Mouse (Mus musculus): ENCODE data around the gene Bod1l.

The Bod1l gene

DNA sequence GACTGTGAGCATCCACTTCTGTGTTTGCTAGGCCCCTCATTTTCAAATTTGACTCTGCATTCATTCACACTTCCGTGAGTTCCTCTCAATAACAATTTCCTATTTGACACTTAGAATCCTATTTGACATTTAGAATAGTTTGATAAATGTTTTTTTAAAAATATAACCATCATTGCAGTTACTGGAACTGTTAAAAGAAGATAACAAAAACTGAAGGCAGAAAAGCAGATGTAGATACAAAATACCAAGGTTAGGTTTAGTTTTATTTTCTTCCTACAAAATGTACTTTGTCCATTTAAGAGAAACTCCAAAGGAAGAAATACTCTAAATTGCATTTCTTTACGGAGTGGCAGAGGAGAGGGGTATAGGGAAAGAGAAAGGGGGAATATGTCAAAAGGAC, 42.5 kb downstream of the Bod1l start:
- no peak for DNase-seq (ENCODE audit: low read depth, low spot score)

DNA sequence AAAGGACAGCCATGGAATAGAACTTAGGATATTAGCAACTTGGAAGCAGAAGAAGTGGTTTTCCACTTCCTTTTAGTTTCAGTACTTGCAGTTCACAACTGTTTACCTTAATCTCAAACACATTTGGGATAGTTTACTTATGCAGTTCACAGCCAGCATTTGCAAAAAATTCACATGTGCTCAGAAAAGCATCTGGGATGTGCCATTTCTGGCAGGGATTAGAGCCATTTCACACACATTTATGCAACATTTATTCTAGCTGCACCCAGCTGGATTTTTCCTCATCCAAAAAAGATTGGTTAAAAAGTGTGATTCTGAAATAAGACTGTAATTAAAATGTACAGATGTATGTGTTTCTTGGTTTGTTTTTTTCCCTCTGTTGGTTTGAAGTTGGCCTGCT, 49.7 kb downstream of the Bod1l start:
- DNase-seq (ENCODE audit: low read depth, low spot score): no peak

DNA sequence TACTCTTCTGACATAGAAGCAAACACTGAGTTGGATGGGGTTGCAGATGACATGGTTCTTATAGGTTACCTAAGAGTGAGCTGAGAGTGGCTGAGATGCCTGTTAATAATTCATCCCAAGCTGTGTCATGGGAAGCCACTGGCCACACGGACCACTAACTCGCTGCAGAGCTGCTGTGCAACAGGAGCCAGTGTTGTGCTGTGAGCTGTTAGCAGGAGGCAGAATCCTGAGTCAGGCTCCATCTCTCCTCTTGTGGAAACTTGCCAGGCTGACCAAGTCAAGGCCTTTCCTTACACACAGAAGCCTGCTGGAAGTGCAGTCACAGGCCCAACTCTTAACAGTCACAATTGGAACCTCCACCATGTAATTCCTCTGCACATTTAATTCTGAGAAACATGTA, 53.6 kb downstream of the Bod1l start:
- DNase-seq (ENCODE audit: low read depth, low spot score): no peak

DNA sequence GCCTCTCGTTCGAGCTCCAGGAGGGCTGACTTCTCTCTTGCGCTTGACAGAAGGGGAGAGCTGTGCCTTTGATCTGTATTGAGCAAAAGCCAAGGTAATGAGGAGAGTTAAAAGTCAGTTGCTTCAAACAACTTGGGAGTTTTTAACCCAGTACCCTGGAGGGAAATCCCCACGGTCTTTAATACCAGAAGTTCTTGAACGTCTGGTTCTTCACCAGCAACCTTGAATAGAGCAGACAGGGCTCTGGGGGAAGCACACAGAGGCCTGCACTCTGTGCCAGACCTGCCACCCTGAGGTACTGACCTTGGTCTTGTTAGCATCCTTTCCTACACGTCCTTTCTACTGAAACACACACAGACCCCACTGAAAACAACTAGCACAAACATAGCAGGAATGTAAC, 55.2 kb downstream of the Bod1l start:
- no peak for DNase-seq (ENCODE audit: low read depth, low spot score)

DNA sequence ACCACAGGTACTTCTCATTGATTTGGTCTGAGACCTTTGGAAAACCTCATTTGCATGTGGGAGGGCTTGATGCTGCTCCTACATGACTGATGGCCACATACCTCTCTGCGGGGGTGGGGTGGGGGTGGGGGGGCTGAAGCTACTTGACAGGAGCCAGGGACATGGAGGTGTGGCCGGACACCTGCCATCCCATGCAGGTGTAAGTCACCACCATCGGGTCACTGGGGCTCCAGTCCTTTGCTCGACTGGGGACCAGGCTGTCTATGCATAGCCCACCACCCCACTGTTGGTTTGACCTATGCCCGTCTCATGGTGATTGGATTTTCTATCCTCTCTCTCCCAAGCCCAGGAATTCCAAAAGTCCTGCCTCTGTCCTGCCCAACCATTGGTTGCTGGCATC, 62.2 kb downstream of the Bod1l start:
- no peak for DNase-seq (ENCODE audit: low read depth, low spot score)

DNA sequence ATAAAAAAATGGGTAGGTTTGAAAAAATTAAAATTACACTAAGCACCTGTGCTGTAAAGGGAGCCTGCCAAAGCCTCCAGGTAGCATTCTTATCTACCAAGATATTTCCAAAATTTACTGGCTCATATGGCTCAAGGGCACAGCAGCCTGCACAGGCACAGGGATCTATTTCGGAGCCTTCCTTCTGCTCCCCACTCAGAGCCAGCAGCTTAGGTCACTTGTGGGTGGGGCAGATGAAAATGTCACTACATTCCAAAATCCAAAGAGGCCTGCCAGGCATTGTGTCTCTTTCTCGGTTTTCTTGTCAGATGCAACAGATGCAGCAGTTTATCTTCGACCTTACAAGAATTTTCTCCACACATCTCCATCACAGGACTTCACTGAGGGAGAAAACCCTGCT, 64.1 kb downstream of the Bod1l start:
- no peak for DNase-seq (ENCODE audit: low read depth, low spot score)

DNA sequence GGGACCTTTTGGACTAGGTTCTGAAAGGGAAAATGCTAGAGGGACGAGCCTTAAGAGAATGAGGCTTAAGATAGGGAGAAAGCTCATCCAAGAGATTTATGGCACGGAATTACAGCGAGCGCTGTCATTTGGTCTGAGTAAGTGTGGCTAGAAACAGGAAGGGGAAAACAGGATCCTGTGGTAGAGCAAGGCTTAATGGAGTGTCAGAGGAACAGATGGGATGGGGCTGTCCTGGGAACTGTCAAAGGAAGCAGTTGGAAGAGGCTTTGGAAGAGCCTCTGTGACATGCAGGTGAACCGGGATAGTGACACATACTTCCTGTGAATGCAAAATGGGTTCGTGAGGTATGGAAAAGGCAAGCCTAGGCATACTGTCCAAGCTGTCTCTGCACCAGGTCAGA, 68.4 kb downstream of the Bod1l start:
- DNase-seq (ENCODE audit: low read depth, low spot score): no peak

DNA sequence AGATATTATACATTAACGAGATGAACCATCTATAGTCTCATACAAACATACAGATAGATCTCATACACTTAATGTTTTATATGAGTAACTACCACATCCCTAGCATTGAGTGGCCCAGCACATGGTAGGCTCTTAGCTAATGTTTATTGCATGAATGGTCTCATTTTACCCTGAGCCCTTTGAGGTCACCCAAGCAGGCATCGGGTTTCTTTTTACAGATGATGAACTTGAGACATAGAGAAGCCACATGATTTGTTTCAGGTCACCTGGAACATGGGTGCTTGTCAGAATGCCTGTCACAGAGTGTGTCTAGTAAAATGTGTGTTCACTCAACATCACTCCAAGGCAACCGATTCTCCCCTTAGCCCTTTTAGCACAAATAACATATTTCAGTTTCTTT, 68.8 kb downstream of the Bod1l start:
- no peak for DNase-seq (ENCODE audit: low read depth, low spot score)

DNA sequence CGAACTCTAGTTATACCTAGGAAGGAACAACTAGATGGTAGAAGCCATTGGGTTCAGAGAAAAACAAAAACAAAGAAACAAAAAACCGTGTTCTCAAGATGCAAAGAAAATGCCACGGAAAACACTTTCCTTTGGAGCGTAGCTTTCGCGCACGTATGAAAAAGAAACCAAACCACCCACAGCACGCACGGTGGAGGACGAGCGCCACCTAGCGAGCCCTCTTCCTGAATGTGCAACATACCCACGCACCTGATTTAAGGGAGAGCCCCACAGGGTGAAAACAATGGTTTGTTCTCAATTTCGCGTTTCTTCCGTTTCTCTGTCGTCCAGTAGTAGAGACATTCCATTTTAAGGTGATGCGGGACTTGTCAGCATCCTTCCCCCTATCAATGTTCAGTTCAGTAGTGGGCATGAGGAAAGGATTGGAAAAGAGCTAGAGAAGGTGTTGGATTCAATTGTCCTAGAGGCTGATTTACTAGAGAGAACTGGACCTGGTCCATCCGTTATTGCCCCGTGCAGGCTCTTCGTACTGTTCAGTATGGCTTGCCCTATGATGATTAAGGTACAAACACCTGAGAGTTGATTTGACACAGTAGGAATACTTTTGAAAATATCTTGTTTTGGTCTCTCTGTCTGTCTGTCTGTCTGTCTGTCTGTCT, 75.6 kb downstream of the Bod1l start:
- no peak for DNase-seq (ENCODE audit: low read depth, low spot score)

DNA sequence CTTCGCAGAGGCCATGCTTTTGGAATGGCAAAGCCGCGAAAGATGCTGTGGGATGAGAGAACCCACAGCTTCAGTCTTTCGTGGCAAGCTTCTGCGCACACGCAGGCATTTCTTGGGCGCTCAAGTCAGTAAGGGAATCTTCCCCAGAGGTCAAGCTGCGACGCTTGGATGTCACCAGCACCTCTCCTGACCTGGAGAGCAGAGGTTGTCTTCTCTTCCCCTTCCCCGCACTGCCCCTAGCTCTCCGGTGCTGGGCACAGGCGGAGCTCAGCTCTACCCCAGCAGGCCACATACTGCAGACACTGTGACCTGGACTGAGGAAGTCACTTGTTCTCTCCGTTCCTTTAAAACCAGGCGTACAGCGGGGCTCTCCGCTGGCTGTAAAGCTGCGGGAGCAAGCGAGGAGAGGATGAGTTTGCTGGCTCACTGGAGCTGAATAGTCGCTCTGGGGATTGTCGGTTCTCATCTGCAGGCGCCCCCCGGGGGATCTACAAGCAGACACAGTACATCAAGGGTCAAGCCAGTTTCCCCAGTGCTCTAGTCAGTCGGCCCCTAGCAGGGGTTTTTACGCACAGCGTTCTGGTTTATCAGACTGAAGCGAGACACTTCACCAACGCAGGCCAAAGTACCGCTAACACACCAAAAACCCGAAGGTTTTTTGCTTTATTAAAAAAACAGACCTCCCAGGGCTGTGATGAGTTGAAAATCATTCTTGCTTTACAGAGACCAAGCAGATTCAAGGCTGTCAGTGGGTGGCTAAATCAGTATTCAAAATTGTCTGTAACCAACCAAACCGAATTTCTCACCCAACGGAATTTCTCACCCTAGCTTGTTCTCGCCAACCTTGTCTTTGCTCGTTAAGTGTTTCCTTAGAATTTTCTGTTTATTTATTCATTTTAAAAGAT, 76.6 kb downstream of the Bod1l start:
- DNase-seq (ENCODE audit: low read depth, low spot score): no peak

DNA sequence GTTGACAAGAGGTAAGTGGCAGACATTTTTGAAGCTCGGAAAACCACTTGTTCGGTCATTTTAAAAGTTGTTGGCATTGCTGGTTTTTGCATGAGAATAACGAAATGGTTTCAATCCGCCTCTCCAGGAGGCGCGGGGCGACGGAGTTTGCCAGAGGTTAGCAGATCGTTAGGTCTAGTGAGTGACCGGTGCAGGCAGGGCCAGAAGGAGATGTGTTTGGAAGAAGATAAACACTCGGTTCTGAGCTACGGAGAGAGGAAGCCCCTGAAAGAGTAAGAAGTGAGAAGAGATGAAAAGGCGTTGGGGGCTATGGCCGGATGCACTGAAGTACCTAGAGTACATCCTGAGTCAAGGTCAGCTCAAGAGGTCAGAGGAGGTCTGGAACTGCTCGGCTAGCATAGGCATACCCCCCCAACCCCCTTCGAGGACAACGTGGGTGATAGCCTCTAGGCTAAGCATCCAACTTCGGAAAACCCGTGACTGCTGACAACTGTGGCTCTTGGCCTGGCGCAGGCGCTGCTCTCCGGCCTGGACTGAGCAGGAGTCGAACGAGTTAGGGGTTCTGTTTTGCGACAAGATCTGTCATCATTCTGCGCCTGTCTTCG, 77.6 kb downstream of the Bod1l start:
- DNase-seq (ENCODE audit: low read depth, low spot score): no peak

DNA sequence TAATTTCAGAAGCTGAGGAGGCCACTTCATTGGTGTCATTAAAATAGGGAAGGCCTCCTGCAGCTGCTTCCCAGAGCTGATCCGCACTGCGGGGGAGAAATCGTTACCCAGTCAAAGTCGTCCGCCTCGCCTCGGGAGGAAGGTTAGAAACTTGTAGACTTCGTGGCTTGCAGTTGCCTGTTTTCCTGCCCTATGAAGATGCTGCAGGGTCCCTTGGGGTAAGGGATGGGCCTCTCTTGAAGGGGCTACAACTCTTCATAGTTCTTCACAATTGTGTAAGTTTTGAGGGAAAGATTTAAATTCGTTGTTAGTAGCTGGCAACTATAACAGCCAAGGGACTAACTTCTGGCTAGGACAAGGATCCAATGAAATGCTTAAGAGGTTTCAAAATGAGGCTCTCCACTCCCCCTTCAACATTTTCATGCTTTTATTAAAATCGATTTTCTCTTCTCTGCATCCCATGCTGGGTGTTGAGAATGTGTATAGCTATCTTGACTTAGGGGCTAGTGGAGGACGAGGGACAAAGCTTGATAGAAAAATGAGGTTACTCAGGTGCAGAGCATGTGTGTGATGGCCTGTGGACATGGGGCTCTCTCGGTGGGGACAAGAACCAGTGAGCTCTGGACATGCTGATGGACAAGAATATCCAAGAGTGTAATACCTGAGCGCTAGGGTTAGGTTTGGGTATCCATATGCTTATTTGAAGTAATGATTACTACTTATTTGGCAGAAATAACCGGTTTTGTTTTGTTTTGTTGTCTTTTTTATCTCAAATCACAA, 78.3 kb downstream of the Bod1l start:
- DNase-seq (ENCODE audit: low read depth, low spot score): no peak

DNA sequence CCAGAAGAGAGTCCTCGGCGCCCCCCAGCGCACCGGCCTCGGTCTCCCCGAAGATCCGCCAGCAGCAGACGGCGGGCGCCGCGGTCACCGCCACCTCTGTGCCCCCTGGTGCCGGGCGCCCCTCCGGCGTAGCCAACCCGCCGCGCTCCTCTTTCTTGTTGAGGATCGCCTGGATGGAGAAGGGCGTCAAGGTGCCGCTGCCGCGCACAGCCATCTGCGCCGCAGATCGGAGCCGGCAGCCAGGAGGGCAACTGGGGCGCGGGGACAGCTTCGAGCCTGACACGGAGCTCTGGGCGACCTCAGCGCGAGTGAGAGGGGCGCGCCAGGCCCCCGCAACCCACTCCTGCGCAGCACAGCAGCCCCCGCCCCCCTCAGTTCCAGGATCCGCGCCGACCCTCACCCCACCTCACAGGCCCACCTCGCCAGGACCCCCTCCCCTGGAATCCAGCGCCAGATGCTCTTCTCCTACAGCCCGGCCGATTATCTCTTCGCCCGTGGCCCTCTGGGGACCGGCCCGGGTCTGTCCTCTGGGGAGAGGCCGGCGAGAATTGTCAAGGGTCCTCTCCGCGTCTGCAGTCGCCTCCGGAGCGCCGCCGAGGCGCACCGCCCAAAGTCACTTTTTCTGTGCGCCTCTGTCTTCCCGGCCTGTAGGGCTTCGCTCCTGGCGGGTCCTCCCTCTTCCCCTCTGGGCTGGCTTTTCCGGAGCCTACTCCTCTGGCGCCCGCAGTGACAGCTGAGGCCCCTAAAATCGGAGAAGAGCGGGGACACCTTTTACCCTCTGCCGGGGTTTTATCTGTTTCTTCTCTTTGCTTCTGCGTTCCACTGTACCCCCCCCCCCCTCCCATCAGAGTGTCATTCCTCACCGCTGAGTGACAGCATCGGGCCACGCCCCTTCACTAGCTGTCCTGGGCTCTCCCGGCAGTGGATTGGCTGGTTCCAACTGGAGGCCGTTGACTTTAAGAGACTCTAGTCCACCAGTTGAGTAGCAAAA, 80.1 kb downstream of the Bod1l start, which contains the start of gene Nkx3-2:
TSS of gene Nkx3-2 (minus strand) at position 771 of the 991 bp plus-strand sequence.
- no peak for DNase-seq (ENCODE audit: low read depth, low spot score)

DNA sequence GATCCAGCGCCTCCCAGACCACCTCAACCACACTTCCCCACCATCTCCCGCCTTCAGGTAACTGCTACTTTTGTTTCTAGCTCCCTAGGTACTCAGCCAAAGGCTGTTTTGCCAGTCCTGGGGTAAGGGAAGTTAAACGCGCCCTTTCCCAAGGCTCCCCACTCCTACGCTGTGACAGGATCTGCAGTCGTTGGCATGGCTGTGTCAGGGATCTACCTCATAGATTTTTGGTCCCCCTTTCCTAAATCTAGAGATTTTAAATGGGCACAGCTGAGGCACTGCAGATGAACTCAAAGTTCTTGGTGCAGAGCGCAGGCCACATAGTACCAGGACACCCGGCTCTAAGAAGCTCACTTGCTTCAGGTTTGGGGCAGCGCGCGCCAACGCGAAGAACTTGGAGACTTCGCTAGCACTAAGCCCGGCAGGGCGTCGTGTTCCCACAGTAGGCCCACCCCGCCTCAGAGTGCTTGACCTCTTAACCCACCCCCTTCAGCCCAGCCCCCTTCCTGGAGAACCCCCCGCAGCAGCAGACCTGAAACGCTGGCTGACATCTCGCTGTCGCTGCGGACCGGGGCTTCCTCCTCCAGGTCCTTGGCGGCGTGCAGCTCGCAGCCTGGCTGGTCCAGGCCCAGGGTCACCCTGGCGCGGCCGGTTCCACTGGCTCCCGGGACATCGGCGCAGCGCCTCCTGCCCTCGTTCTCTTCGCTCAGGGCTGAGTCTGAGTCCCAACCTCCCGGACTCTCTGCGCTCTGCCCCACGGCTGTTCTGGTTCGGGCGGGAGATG, 81.0 kb downstream of the Bod1l start:
- no peak for DNase-seq (ENCODE audit: low read depth, low spot score)

DNA sequence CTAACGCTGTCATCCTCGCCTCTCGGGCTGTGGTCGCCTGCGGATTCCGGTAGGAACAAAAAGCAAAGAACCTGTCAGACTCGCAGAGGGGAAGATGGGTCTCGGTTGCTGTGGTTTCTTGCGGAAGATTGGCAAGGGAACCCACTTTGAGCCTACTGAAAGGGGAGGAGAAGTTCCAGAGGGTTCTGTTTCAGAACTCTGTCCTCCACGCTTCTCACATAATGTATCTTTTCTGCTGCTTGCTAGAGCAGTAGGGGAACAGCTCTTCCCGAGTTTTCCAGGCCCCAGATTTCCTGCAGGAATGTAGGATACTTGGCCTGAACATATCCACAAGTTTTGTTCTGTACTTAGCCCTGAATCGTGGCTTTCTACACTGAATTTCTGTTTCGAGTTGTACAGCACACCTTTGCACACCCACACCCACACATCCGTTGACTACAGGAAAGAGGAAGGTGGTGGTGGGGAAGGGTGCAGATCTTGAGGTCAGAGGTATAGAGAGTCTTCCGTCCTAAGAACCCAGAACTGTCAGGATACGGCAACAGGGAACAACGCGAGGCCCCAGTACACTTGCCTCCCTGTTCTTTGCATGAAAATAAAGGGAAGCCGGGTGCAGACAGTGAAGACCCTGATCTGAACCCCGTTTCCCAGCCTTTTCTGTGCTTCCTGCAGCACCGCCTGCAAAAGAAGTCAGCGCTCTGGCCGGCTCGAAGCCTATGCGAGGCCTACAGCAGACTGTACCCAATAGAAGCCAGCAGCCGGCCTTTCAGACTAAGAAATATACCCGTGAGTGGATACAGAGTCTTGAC, 81.8 kb downstream of the Bod1l start:
- DNase-seq (ENCODE audit: low read depth, low spot score): no peak

DNA sequence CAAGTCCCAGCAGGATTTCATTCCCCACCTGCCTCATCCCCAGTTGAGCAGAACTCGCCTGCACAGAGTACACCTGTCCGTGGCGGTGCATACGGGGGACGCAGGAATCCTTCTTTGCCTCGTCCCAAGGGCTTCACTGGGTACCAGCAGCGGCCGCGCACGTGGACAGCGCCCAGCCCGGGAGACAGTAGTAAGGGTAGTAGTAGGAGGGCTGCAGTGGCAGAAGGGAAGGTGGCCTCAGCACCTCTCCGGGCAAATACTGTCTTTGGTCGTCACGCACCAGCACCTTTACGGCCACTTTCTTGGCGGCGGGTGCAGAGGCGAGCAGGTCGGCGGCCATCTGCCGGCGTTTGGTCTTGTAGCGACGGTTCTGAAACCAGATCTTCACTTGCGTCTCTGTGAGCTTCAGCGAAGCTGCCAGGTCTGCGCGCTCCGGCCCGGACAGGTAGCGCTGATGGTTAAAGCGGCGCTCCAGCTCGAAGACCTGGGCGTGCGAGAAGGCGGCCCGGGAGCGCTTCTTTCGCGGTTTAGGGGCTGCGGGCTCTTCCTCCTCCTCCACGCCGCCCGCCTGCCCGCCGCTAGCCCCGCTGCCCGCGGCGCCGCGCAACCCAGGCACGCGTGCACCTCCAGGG, 82.5 kb downstream of the Bod1l start:
- DNase-seq (ENCODE audit: low read depth, low spot score): no peak

DNA sequence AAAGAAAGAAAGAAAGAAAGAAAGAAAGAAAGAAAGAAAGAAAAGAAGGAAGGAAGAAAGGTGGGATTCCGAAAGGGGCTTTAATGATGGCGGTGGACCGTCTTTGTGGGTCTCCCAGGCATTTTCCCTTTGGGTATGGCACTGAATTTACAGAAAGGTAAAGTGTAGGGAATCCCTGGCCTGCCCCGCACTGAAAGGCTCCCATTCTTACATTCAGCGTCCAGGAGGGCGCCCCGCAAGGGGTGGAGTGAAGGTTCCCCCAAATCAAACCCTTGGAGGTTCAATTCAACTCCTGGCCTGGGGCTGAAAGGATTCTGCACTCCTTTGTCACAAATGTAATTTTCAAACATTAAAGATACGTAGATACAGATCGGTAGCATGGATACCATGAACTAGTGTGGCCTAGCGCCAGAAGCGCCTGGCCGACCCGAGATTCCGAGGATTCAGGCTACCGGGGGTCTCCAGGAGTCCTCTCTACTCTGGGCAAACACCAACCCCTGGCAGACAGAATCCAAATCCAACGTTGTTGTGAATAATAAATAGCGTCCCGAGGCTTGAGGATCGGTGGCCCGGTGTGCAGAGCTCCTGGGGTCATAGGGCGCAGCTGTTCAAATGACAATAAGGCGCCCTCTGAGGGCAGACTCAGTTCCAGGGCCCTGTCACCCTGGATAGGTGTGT, 83.1 kb downstream of the Bod1l start:
- DNase-seq (ENCODE audit: low read depth, low spot score): no peak

DNA sequence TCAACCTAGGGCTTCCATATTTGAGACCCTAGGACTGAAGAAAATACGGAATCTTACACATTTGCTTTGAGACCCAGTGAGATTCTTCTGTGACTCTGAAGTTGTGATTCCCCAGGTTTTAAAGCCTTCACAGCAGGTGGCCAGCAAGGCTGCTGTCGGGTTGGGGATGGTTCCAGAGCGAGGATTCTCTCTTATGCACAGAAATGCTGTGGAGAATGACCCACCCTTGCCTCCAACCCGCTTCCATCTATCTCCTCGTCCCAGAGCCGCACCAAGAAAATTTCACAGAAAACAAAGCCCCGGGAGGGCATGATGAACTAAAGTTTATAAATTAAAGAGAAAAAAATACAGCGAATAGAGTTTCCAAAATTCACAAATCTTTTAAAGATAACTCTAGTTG, 84.0 kb downstream of the Bod1l start:
- DNase-seq (ENCODE audit: low read depth, low spot score): no peak

Data from WW6 (cell line).